Mouse (Mus musculus) megakaryocyte, embryonic 14.5 days (primary cell): ENCODE data around the gene Srgap3.

Experiments used
- FLI1 ChIP-seq: IDR thresholded peaks from 2 replicates; pipeline ENCODE4 v1.6.1; 2012; ENCODE audit warnings: low read length, inconsistent platforms, mixed read lengths
- GATA1 ChIP-seq: IDR thresholded peaks from 3 replicates; pipeline ENCODE4 v1.6.1; 2012; ENCODE audit warnings: mixed read lengths, low read length, inconsistent platforms, borderline replicate concordance

- TF ChIP-seq GATA1 (no peak), FLI1 (no peak)
Observed at GRCm38 (mm10) chr6:112846863-112847262, 100.2 kb downstream of the Srgap3 start.
